Mouse (Mus musculus): Measurements from ENCODE around the gene Kcnn1.
A peak's percentile ranks its signal among the peaks of the same experiment; 100 is the strongest.

Kcnn1 gene

GRCm38 (mm10) chr8:70792700-70793099, 70.4 kb downstream of the Kcnn1 start:
- peak; percentile 92 for DNase-seq (ENCODE audit: low read depth, low spot score)
